ENCODE assay signal across 8 mouse cellular contexts in the genomic region with DNA sequence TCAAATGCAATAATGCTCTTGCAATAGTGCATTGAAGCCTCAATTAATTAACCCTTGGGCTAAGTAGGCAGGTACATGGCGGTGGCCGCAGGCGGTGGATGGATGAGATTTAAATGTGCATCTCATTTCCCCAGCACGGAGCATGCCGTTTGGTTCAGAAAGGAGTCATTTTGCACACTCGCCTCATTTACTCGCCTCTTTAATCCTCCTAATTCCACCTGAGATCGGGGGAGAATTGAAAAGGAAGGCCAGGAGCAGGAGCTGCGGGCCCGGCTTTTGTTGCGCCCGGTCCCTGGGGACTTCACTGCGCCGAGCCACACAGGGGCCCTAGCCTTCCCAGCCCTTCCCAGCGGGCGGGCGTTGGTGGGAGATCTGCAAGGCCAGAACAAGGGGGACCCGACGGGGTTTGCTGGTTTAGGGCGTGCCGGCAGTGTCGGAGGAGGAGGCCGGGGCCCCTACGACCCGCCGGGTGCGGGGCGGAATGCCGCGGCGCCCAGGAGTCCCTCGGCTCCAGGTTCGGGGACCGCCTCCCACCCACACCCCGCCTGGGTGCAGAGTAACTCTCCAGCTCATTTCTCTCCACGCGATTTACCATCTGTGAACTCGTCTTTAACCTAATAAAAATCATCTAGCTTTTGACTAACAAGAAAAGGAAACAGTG.
DNase-seq lines count a peak whose midpoint lies in the region; ATAC-seq lines count a peak whose summit lies in the region.

No protein-coding gene starts in this region.

- H3K27me3 ChIP-seq in heart, embryonic 15.5 days = peaks cover 61% of the 10 kb centered on the region
- H3K27me3 ChIP-seq in midbrain, embryonic 10.5 days (ENCODE audit: low read depth, poor library complexity, severe bottlenecking) = peaks cover 100% of the 10 kb centered on the region

- H3K4me2 ChIP-seq in heart, embryonic 15.5 days = peak overlapping the region; percentile 64

- ATAC-seq in heart, embryonic 15.5 days (replicated peaks; ENCODE audit: insufficient number of reproducible peaks, insufficient read depth, low FRiP score, low read depth) = no peak
- no peak for ATAC-seq in activated CD4-positive, CD25-positive, alpha-beta regulatory T cell, adult 4 months

- peak; percentile 20 to 27 for DNase-seq in kidney, postnatal 4 days
- no peak for DNase-seq in kidney, postnatal 36 days
- DNase-seq in midbrain, embryonic 10.5 days (ENCODE audit: low spot score) = peak; percentile 53
- DNase-seq in urinary bladder, postnatal 14 days (ENCODE audit: low spot score) = no peak
- DNase-seq in lung, postnatal 4 days = no peak

- no peak overlapping the region for H3K9ac ChIP-seq in heart, embryonic 15.5 days

- no peaks in the 10 kb centered on the region for H3K9me3 ChIP-seq in heart, embryonic 15.5 days (replicated peaks)
- no peaks in the 10 kb centered on the region for H3K9me3 ChIP-seq in midbrain, embryonic 10.5 days (replicated peaks)

- H3K4me1 ChIP-seq in brown adipose tissue, adult 24 weeks (ENCODE audit: control insufficient read depth, insufficient read depth, insufficient read length, low read length) = no peaks in the 10 kb centered on the region; the same call in 1 of the 2 replicates
- H3K4me1 ChIP-seq in heart, embryonic 15.5 days (replicated peaks) = peaks cover 12% of the 10 kb centered on the region
- peaks cover 19% of the 10 kb centered on the region for H3K4me1 ChIP-seq in midbrain, embryonic 10.5 days

- H3K4me3 ChIP-seq in brown adipose tissue, adult 24 weeks (ENCODE audit: insufficient read depth, low read depth, low read length) = peak overlapping the region; percentile 32
- peak overlapping the region; percentile 45 for H3K4me3 ChIP-seq in heart, embryonic 15.5 days
- H3K4me3 ChIP-seq in midbrain, embryonic 10.5 days = peak overlapping the region; percentile 47

- WGBS in heart, embryonic 15.5 days = 2% methylated on average over 38 of the region's 38 CpGs
- WGBS in midbrain, embryonic 10.5 days = under 1% methylated on average over 38 of the region's 38 CpGs

- no peaks in the 10 kb centered on the region for H3K36me3 ChIP-seq in heart, embryonic 15.5 days
- no peaks in the 10 kb centered on the region for H3K36me3 ChIP-seq in midbrain, embryonic 10.5 days

- H3K27ac ChIP-seq in brown adipose tissue, adult 24 weeks (replicated peaks; ENCODE audit: low read depth, low read length) = no peak overlapping the region
- H3K27ac ChIP-seq in heart, embryonic 15.5 days = no peak overlapping the region
- no peak overlapping the region; the same call in 1 of the 2 replicates for H3K27ac ChIP-seq in midbrain, embryonic 10.5 days (replicated peaks)

Comparison
In these comparisons a context has a peak if more than half of its experiments do, and no peak if none do; other contexts are left out.
1. DNase-seq: peak in kidney, postnatal 4 days (2 of 2) and midbrain, embryonic 10.5 days (single experiment); none in kidney, postnatal 36 days (0 of 2), urinary bladder, postnatal 14 days (single experiment) and lung, postnatal 4 days (0 of 2).
2. Peak in every context shown above with its lines, with median percentiles within 50 percentile points of each other: H3K4me3 ChIP-seq.